Mouse (Mus musculus): ENCODE results near the gene Tcp11. TPM values are rescaled to one million over a fixed set of nuclear protein-coding genes. Genes with fewer than 3 reads are reported as not detected.

The Tcp11 gene
- polyA plus RNA-seq, 1 experiment: 4,001 TPM

DNA sequence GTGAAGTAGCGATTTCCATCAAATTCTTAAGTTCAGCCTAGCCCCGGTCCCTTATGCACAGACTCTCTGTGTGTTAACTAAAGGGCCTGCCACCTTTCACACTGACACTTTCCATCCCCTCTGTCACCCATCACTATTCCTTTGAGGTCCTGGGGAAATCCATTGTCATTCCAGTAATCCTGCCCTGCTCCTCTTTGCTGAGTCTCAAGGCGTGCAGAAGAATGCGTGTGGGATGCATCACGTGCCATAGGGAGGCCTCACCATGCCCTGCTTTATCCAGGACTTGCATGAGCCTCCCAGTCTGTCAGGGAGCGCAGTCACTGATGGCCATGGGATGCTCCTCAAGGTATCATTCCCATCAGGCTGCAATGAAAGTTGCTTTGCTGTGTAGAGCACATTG is 62.1 kb downstream of the Tcp11 start:
- no peak overlapping the region for H3K4me3 ChIP-seq (ENCODE audit: control insufficient read depth, low read depth, low read length)
- TF ChIP-seq CTCF (IDR thresholded peaks at IDR 0.05; ENCODE audit: control insufficient read depth, insufficient read depth, insufficient replicate concordance, low read depth, low read length) (no peak), POLR2A (IDR thresholded peaks at IDR 0.05; ENCODE audit: control insufficient read depth, low read depth, low read length) (no peak)
- no peaks in the 10 kb centered on the region for H3K4me1 ChIP-seq (ENCODE audit: control insufficient read depth, insufficient read depth, low read length)
- no peaks in the 10 kb centered on the region for H3K27me3 ChIP-seq (ENCODE audit: control insufficient read depth, insufficient read depth, low read length)
- H3K27ac ChIP-seq (ENCODE audit: control insufficient read depth, insufficient read depth, low read depth, low read length): no peak overlapping the region
- H3K36me3 ChIP-seq (ENCODE audit: control insufficient read depth, insufficient read depth, low read length): no peaks in the 10 kb centered on the region

Other genes with a start within 250 kb of the Tcp11 start
- gene Snrpc, start 242.5 kb downstream of the Tcp11 start, polyA plus RNA-seq (2012; rRNA removed): 173 and 198 TPM in 2 replicates
- 16.7 and 17.0 TPM in 2 replicates for gene Uhrf1bp1, start 224.2 kb downstream of the Tcp11 start, polyA plus RNA-seq (2012; rRNA removed)
- 16.1 and 18.2 TPM in 2 replicates for gene Anks1, start 171.3 kb downstream of the Tcp11 start, polyA plus RNA-seq (2012; rRNA removed)
- gene Taf11, start 170.8 kb downstream of the Tcp11 start, polyA plus RNA-seq (2012; rRNA removed): 30.4 and 32.6 TPM in 2 replicates
- 3.2 and 3.4 TPM in 2 replicates for gene Scube3, start 61.5 kb upstream of the Tcp11 start, polyA plus RNA-seq (2012; rRNA removed)
- 89.4 and 90.8 TPM in 2 replicates for gene Zfp523, start 96.5 kb upstream of the Tcp11 start, polyA plus RNA-seq (2012; rRNA removed)
- gene Def6, start 127.1 kb upstream of the Tcp11 start, polyA plus RNA-seq (2012; rRNA removed): 1.7 and 2.8 TPM in 2 replicates
- 3.1 and 4.1 TPM in 2 replicates for gene Ppard, start 152.1 kb upstream of the Tcp11 start, polyA plus RNA-seq (2012; rRNA removed)
- 4.3 and 4.4 TPM in 2 replicates for gene Fance, start 232.9 kb upstream of the Tcp11 start, polyA plus RNA-seq (2012; rRNA removed)
- 444 and 603 TPM in 2 replicates for gene Rpl10a, start 247.8 kb upstream of the Tcp11 start, polyA plus RNA-seq (2012; rRNA removed)

Data from testis, adult 2 months (tissue).